Mouse (Mus musculus): ENCODE results near the gene Grin3b. TPM values are rescaled to one million over a fixed set of nuclear protein-coding genes. Genes with fewer than 3 reads are reported as not detected.
A peak's percentile ranks its signal among the peaks of the same experiment; 100 is the strongest.

Gene Grin3b
- polyA plus RNA-seq, 1 experiment from 2014 or later, result 0.20 TPM

- peak; percentile 14 for DNase-seq (ENCODE audit: low spot score)
Measured at GRCm38 (mm10) chr10:79987771-79988505, 17.4 kb downstream of the Grin3b start.

DNA sequence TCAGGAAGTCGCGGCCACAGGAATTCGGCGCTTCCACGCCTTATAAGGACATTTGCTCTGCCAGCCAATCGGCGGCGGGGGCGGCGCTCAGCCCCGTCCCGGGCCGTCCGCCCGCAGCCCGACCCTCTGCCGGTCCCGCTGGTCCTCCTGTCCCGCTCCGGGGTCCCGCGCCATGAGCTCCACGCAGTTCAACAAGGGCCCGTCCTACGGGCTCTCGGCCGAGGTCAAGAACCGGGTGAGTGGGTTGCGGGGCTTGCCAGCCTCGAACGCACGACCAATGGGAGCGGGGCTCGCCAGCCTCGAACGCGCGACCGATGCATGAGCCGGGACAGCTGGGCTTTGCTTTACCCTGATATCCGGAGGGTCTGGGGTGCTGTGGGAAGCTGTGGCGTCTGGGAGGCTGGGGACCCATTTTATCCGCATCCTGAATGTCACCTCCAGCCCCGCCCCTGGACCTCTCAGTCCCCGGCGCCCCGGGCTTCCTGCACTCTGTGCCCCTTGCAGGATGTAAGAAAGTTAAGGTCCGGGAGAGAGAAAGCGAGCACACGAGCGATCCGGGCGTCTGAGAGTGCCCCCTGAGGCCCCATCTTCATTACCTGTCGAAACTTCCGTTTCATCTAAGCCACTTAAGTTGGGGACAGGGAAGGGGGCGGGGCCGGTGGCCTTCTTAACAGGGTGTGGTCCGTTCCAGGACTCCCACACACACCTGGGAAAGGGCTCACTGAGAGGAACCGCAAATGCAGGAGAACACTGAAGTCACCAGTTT, 18.2 kb downstream of the Grin3b start, which contains the start of gene Cnn2:
Gene Cnn2, plus strand, starts transcription at position 79 of the 766 bp plus-strand sequence.
- DNase-seq (ENCODE audit: low spot score), result peak; percentile 63

- no peak for DNase-seq (ENCODE audit: low spot score)
Measured at GRCm38 (mm10) chr10:79989272-79989786, 18.8 kb downstream of the Grin3b start.

DNA sequence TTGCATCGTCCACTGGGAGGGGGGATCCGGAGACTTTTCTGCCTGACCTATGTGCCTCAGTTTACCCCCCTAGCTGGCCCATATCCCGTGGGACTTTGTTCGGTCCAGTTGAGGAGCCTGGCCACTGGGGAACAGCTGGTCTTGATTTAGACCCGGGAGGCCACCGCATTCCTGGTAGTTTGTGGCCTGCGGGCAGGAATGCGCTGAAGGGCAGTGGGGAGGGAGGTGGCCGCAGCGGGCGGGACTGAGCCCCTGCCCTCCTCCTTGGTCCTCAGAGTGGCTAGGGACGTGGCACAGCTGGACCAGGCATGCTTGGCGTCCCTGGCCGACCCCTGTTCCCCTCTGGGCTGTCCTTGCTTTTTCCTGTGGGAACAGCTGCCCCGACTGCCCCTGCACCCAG, 19.4 kb downstream of the Grin3b start:
- no peak for DNase-seq (ENCODE audit: low spot score)

DNA sequence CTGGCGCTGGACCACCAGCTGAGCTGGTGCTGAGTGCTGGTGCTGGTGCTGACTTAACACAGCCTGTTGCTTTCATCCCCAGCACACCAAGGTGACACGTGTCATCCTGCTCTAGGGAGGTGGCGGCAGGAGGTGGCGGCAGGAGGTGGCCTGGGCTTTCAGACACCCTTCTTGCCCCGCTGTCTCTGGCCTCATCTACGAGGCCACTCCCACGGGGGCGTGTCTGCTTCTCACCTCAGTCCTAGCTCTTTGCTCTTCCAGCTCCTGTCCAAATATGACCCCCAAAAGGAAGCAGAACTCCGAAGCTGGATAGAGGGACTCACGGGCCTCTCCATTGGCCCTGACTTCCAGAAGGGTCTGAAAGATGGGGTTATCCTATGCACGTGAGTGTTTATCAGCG, 20.6 kb downstream of the Grin3b start:
- no peak for DNase-seq (ENCODE audit: low spot score)

- no peak for DNase-seq (ENCODE audit: low spot score)
Measured at GRCm38 (mm10) chr10:79991548-79991947, 21.0 kb downstream of the Grin3b start.

DNA sequence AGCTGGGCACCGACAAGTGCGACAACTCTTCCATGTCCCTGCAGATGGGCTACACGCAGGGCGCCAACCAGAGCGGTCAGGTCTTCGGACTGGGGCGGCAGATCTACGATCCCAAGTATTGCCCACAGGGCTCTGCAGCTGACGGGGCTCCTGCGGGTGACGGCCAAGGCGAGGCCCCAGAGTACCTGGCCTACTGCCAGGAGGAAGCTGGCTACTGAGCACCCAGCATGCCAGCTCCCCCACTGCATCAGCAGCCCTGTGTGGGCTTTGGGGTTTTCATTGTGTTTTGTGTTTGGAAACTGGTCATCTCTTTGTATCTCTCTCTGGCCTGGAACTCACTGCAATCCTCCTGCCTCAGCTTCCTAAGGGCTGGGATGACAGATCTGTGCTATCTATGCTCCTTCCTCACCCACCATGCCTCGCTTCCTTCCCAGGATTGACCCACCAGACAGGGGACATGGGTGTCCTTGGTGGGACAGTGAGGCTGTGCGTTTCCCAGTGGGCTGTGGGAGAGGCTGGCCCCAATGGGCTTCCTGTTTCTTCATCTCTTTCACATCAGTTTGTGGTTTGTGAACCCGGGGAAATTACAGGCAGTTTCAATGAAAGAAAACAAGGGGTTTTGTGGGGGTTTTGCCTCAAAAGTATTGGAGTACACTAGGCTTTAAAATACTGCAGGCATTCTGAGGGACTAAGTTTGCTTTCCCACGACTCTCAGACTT, 24.0 kb downstream of the Grin3b start:
- DNase-seq (ENCODE audit: low spot score), result peak; percentile 25

DNA sequence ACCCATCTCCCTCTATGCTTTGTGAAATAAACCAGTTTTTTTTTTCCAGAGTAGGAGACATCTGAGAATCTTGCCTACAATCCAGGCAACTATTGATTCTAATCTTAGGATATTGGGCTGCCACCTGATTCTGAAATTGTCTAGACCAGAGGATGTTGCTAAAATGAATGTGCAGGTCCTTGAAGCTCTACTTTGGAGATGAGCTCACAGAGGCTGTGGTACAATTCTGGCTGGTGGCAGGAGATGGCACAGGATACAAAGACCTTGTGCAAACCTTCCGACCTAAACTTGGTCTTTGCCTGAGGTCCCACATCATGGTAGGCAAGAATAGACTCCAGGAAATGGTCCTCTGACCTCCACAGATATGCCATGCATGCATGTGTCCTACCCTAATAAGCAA, 25.1 kb downstream of the Grin3b start:
- DNase-seq (ENCODE audit: low spot score), result no peak

DNA sequence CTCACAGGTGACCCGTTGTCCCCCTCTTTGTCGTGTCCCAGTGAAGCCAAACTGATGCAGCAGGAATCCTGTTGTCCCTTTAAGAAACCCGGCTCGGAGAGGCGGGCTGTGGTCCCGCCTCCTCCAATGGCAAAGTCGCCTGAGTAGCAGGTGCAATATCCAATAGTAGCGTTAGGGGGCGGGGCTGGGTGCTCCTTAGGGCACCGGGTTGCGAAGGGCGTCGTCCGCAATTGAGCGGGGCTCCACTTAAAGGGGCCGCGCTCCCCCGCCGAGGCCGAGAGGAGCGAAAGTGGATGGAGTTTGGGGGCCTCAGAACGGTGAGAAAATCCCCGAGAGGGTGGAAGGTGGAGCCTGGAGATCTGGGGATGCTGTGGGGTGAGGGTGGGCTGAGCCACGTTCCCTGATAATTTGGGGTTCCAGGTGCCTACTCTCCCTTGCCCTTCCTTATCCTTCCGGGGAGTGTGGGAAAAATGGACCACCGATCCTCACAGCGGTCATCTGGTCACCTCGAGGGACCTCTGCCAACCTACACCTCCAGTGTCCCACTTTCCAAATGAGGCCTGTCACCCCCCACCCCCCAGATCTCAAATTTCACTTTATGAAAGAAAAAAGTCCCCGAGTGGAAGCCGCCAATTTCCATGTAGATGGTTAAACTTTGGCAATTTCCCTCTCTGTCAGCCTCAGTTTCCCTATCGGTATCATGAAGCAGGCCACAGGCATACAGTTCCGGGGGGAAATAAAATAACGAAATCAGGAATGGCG, 25.9 kb downstream of the Grin3b start, which contains the start of gene Abca7:
Gene Abca7, plus strand, starts transcription at position 223 of the 762 bp plus-strand sequence.
- DNase-seq (ENCODE audit: low spot score), result peak; percentile 98

DNA sequence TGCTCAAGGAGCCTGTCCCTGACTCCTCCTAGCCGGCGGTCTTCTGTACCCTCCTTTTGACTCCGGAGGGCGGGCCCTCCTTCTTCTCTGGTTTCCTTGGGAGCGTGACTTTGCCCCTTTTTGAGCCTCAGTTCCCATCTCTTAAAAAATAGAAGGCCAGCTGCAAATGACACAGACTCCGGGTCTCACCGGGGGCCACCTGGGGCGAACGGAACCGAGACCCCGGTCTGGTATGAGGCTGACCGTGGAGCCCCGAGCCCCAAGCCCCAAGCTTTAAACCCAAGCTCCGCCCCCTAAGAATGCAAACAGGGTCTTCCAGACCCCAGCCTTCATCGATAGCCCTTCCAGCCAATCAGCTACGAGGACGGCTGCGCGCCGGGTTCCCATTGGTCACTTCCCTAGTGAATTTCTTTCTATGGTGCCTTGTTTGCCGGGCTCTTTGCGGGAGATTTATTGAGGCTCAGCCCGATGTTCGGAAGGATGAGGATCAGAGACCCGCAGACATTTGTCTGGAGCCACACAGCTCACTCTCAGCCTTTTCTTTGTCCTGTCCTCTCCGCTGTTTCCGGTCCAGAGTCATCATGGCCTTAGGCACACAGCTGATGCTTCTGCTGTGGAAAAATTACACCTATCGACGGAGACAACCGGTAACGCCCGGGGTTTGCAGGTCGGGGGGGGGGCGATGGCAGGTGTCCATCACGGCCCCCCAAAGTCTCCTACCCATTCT, 26.7 kb downstream of the Grin3b start:
- DNase-seq (ENCODE audit: low spot score), result peak; percentile 83

- DNase-seq (ENCODE audit: low spot score), result no peak
Measured at GRCm38 (mm10) chr10:79997819-79998218, 27.3 kb downstream of the Grin3b start.

GRCm38 (mm10) chr10:80001945-80002344, 31.4 kb downstream of the Grin3b start:
- no peak for DNase-seq (ENCODE audit: low spot score)

DNA sequence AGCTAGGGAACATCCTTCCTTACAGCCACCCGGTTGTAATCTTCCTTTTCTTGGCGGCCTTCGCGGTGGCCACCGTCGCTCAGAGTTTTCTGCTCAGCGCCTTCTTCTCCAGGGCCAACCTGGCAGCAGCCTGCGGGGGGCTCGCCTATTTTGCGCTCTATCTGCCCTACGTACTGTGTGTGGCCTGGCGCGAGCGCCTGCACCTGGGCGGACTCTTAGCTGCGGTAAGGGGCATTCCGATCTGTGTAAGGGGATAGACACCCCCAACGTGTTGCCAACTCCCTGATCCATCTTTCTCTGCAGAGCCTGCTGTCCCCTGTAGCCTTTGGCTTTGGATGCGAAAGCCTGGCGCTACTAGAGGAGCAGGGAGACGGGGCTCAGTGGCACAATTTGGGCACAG, 32.3 kb downstream of the Grin3b start:
- no peak for DNase-seq (ENCODE audit: low spot score)

GRCm38 (mm10) chr10:80003374-80004232, 33.1 kb downstream of the Grin3b start:
- DNase-seq (ENCODE audit: low spot score), result no peak

DNA sequence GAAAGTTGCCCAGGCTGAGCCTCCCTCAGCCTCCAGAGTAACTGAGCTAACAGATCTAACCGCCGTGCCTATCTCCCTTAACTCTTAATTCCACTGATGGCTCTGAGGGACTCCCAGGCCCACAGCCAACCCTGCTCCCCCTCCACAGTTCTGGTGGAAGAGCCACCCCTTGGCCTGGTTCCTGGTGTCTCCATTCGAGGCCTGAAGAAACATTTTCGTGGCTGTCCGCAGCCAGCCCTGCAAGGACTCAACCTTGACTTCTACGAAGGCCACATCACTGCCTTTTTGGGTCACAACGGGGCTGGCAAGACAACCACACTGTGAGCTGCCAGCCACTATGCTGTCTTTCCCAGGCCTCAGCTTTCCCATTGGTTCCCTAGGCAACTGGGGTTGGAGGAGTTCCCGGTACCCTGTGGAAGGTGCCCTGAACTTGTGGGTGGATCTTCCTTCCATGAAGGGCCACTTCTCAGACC, 33.8 kb downstream of the Grin3b start:
- DNase-seq (ENCODE audit: low spot score), result no peak

DNA sequence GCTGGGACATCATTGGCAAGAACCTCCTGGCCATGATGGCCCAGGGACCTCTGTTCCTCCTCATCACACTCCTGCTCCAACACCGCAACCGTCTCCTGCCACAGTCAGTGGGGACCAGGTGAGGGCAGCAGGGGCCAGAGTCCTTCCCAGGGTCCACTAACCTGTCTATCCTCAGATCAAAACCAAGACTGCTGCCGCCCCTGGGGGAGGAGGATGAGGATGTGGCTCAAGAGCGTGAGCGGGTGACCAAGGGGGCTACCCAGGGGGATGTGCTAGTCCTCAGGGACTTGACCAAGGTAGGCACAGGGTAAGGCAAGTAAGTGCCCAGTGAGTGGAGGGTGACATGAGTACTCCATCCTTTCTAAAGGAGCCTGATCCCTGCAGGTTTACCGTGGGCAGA, 41.2 kb downstream of the Grin3b start:
- no peak for DNase-seq (ENCODE audit: low spot score)

- no peak for DNase-seq (ENCODE audit: low spot score)
Measured at GRCm38 (mm10) chr10:80013609-80014008, 43.1 kb downstream of the Grin3b start.

GRCm38 (mm10) chr10:80014484-80015290, 44.2 kb downstream of the Grin3b start:
- DNase-seq (ENCODE audit: low spot score), result no peak

Data from thymus, postnatal 0 days (tissue).